Comparison of ENCODE assay signal across 26 mouse cellular contexts in genomic region chr19:10569627-10570026, GRCm38 (mm10).
"Had no signal": no experiment of that assay in that cellular context is flagged by ENCODE, and none has a peak within 500 bp of the region (broad histone marks: within the 10 kb centered on the region; RNA-seq: fewer than 3 reads in every experiment).

No protein-coding gene starts in this region.

- H3K9me3 ChIP-seq: heart, embryonic 10.5 days; heart, embryonic 12.5 days; hindbrain, embryonic 10.5 days; hindbrain, embryonic 12.5 days; limb, embryonic 10.5 days; limb, embryonic 12.5 days; liver, embryonic 13.5 days; liver, embryonic 15.5 days had no signal

- H3K9ac ChIP-seq: heart, embryonic 12.5 days; hindbrain, embryonic 12.5 days; hindbrain, embryonic 14.5 days; limb, embryonic 12.5 days; liver, embryonic 13.5 days; liver, embryonic 15.5 days had no signal

- H3K4me2 ChIP-seq: heart, embryonic 12.5 days; hindbrain, embryonic 12.5 days; hindbrain, embryonic 14.5 days; limb, embryonic 12.5 days; liver, embryonic 11.5 days; liver, embryonic 13.5 days; liver, embryonic 15.5 days had no signal

- H3K27ac ChIP-seq: heart, embryonic 10.5 days; hindbrain, embryonic 10.5 days; hindbrain, embryonic 12.5 days; hindbrain, embryonic 14.5 days; layer of hippocampus, adult 2 months; left cerebral cortex, adult 2 months; limb, embryonic 10.5 days; limb, embryonic 12.5 days; liver, embryonic 13.5 days; liver, embryonic 15.5 days had no signal

- DNase-seq: gastrocnemius, postnatal 14 days; gastrocnemius, postnatal 36 days; heart, adult 18-20 months; heart, postnatal 10 days; heart, postnatal 4 days; kidney, adult 18-20 months; kidney, adult 8-10 months; kidney, postnatal 10 days; kidney, postnatal 25 days; kidney, postnatal 4 days; liver; liver, embryonic 13.5 days had no signal

- H3K4me1 ChIP-seq: heart, embryonic 10.5 days; heart, embryonic 12.5 days; hindbrain, embryonic 10.5 days; hindbrain, embryonic 12.5 days; limb, embryonic 10.5 days; limb, embryonic 12.5 days had no signal

- H3K4me3 ChIP-seq: heart, embryonic 10.5 days; heart, embryonic 12.5 days; hindbrain, embryonic 10.5 days; hindbrain, embryonic 12.5 days; layer of hippocampus, adult 2 months; left cerebral cortex, adult 2 months; limb, embryonic 10.5 days; limb, embryonic 12.5 days; liver, embryonic 13.5 days; liver, embryonic 15.5 days had no signal

- H3K27me3 ChIP-seq: heart, embryonic 12.5 days; hindbrain, embryonic 12.5 days; limb, embryonic 12.5 days; liver, embryonic 13.5 days; liver, embryonic 15.5 days had no signal

- ATAC-seq: hindbrain, embryonic 16.5 days; inflammation-experienced regulatory T-cells, adult 6 months; intestine, embryonic 16.5 days had no signal
